Mouse (Mus musculus) cerebellum, adult 2 months (tissue): ENCODE data around the gene Fyn. TPM values are rescaled to one million over a fixed set of nuclear protein-coding genes. Genes with fewer than 3 reads are reported as not detected.

ENCODE experiments used
- DNase-seq, 2 experiments: peaks; one replicate each; pipeline ENCODE4 v3.0.0; 2021
- H3K27ac ChIP-seq: fragments of 200-500 bp; 2 replicates; pipeline ENCODE4 v1.5.1; 2012; ENCODE audit warnings: low read length, control low read depth, inconsistent platforms; ENCODE audit not compliant: insufficient read depth
- H3K27me3 ChIP-seq: fragments of 200-500 bp; 2 replicates; pipeline ENCODE4 v1.6.1; 2012; ENCODE audit warnings: inconsistent platforms, mild to moderate bottlenecking, low read length, moderate library complexity; ENCODE audit not compliant: control insufficient read depth, insufficient read depth
- H3K4me1 ChIP-seq: fragments of 200-500 bp; 2 replicates; pipeline ENCODE4 v1.6.1; 2011; ENCODE audit warnings: low read length; ENCODE audit not compliant: control insufficient read depth, insufficient read depth
- H3K4me3 ChIP-seq: fragments of 200-500 bp; replicated peaks from 2 replicates; pipeline ENCODE3; 2011; ENCODE audit warnings: mild to moderate bottlenecking, low read depth, low read length, control low read depth; ENCODE audit not compliant: insufficient read depth
- CTCF ChIP-seq: fragments of 200-500 bp; IDR thresholded peaks from 2 replicates; pipeline ENCODE4 v1.5.1; 2011; ENCODE audit warnings: low read depth, mild to moderate bottlenecking, control low read depth, low read length, moderate library complexity, borderline replicate concordance; ENCODE audit not compliant: insufficient read depth
- POLR2A ChIP-seq: fragments of 200-500 bp; IDR thresholded peaks from 2 replicates; pipeline ENCODE4 v1.6.1; 2011; ENCODE audit warnings: low read length, control low read depth, borderline replicate concordance; ENCODE audit not compliant: insufficient read depth
- WGBS: fragments of 180-500 bp; shearing (Covaris S2); methylation state at CpG from one replicate; pipeline ENCODE4 v1.1.7; 2018; 5-methylcytosine and 5-hydroxymethylcytosine counted together
- polyA plus RNA-seq: library from polyadenylated mRNA; depleted of rRNA; stranded (reverse); fragments of >200 nt; gene quantifications from 2 replicates; pipeline ENCODE4 v1.2.3, GENCODE M21; 2012

Gene Fyn
- polyA plus RNA-seq, 1 experiment: 104 TPM

- Histone ChIP-seq H3K27me3 (no peaks in the 10 kb centered on the region), H3K4me1 (peaks cover 3% of the 10 kb centered on the region; the same call in 1 of the 2 replicates), H3K4me3 (peak overlapping the region; percentile 58), H3K27ac (peak overlapping the region; percentile 98)
- TF ChIP-seq POLR2A (no peak), CTCF (no peak)
- peak; percentile 77 to 79 for DNase-seq
- under 1% methylated on average over 67 of the region's 68 CpGs for WGBS
These were observed 1.5 kb downstream of the Fyn start for GRCm38 (mm10) chr10:39369977-39370785.

DNA sequence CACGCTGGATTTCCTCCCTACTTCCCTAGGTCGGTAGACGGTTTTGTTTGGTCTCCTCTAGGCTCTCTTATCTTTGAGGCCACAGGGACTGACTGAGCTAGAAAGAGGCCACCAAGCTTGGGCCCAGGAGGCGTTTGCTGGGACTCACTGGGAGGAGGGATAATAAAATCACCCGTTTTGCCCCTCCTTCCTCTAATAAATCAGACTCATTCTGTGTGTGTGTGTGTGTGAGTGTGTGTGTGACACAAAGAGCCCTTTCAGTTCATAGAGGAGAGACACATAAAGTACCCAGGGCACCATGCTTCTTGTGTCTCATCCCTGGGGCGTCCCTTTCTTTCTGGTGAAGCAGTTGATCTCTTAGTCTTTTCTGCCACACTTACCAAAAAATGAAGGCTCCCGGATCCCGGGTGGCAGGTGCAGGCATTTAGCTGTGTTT is 2.1 kb downstream of the Fyn start:
- Histone ChIP-seq H3K4me3 (peak overlapping the region; percentile 58), H3K27ac (peak overlapping the region; percentile 54; the same call in 1 of the 2 replicates), H3K4me1 (peaks cover 3% of the 10 kb centered on the region; the same call in 1 of the 2 replicates), H3K27me3 (no peaks in the 10 kb centered on the region)
- TF ChIP-seq POLR2A (no peak), CTCF (no peak)
- WGBS: 2% methylated on average over 8 of the region's 8 CpGs
- peak; percentile 56 for DNase-seq

- WGBS: 44% methylated on average over 2 of the region's 2 CpGs
- peaks cover 3% of the 10 kb centered on the region; the same call in 1 of the 2 replicates for H3K4me1 ChIP-seq
These were observed 2.8 kb downstream of the Fyn start for GRCm38 (mm10) chr10:39371467-39371866.

DNA sequence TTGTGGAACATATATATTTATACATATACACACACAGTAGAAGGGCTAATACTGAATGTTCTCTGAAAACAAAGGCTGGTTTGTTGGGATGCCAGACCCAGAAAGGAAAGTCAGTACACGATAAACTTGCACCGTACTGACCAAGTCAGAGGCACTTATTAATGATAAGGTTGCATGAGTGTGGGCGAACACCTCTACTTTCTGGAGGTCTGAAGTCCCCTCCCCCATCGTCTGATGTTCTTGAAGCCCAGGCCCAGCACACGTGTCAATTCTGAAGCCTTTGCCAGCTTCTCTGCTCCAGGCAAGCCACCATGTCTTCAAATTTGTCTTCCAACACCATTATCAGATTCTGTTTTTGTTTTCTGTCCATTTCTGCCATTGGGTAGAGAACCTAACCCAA is 3.3 kb downstream of the Fyn start:
- H3K4me1 ChIP-seq: peaks cover 8% of the 10 kb centered on the region
- no peak overlapping the region for H3K4me3 ChIP-seq

More at GRCm38 (mm10) chr10:39371467-39371866, 2.8 kb downstream of the Fyn start:
- H3K27me3 ChIP-seq: no peaks in the 10 kb centered on the region
- H3K27ac ChIP-seq: 0 out of 2 replicates have a peak overlapping the region, but pooled peaks have one; percentile 58
- no peak for TF ChIP-seq CTCF
- no peak for TF ChIP-seq POLR2A
- DNase-seq: no peak
- peak overlapping the region; percentile 58 for H3K4me3 ChIP-seq

GRCm38 (mm10) chr10:39376676-39377075 is 8.0 kb downstream of the Fyn start:
- H3K4me1 ChIP-seq: peaks cover 30% of the 10 kb centered on the region

More for the DNA sequence above, 3.3 kb downstream of the Fyn start:
- WGBS: 67% methylated on average over 5 of the region's 5 CpGs
- no peaks in the 10 kb centered on the region for H3K27me3 ChIP-seq
- no peak for TF ChIP-seq POLR2A
- no peak for TF ChIP-seq CTCF
- H3K27ac ChIP-seq: no peak overlapping the region
- no peak for DNase-seq

GRCm38 (mm10) chr10:39377219-39377618 is 8.6 kb downstream of the Fyn start:
- Histone ChIP-seq H3K27ac (0 out of 2 replicates have a peak overlapping the region, but pooled peaks have one; percentile 27), H3K4me1 (peaks cover 30% of the 10 kb centered on the region), H3K4me3 (no peak overlapping the region), H3K27me3 (no peaks in the 10 kb centered on the region)
- TF ChIP-seq CTCF (no peak), POLR2A (no peak)
- DNase-seq: no peak
- 33% methylated on average over 5 of the region's 5 CpGs for WGBS

More at GRCm38 (mm10) chr10:39376676-39377075, 8.0 kb downstream of the Fyn start:
- H3K27ac ChIP-seq: no peak overlapping the region
- no peak for TF ChIP-seq CTCF
- TF ChIP-seq POLR2A: no peak
- 78% methylated on average over 9 of the region's 9 CpGs for WGBS
- H3K27me3 ChIP-seq: no peaks in the 10 kb centered on the region
- no peak for DNase-seq
- no peak overlapping the region for H3K4me3 ChIP-seq

DNA sequence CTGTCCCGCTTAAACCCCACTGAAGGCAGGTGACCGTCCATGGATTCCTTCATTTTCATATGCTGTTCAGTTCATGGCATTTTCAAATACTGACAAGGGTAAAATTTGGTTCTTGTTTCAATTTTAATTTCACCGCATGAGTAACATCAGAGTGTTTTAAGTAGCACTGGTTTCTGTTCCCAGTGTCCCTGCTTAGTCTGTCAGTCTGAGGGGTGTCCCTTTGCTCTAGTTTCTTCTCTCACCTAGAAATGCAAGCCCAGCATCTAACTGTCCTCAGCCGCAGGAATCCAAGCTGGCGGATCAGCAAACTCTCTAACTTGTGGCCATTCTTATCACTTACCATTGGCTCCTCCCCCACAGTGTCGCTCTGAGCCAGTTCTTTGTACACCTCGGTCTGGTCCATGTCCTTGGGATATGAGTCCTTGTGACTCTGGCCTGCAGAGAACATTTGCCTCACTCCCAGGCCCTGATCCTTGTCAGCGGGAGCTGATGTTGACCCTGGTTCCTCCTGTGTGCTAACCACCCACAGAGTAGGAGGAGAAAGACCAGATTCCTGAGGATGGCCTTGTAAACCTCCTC is 9.5 kb downstream of the Fyn start:
- H3K4me1 ChIP-seq: peaks cover 30% of the 10 kb centered on the region
- no peak overlapping the region for H3K27ac ChIP-seq
- no peak for TF ChIP-seq POLR2A
- TF ChIP-seq CTCF: no peak
- no peak for DNase-seq
- no peaks in the 10 kb centered on the region for H3K27me3 ChIP-seq
- WGBS: 85% methylated on average over 8 of the region's 8 CpGs
- H3K4me3 ChIP-seq: no peak overlapping the region

DNA sequence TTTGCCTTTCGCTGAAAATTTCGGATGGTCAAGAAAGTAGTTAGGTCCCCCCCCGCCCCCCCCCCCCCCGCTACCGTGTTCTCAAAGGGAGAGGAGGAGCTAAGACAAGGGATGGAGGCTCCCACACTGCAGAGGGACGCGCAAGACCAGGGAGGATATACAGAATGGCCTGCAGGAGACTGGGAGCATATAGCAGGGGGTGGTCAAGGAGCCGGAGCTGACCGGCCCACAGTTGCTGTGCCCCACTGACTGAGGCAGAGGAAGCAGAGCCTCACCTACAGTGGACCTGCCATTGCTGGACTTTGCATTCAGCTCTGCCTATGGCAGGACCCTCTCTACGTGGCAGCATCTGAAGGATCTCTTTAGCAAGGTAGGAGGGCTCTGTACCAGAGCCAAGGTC is 10.6 kb downstream of the Fyn start:
- Histone ChIP-seq H3K4me1 (peaks cover 27% of the 10 kb centered on the region), H3K27me3 (no peaks in the 10 kb centered on the region), H3K4me3 (no peak overlapping the region), H3K27ac (no peak overlapping the region)
- WGBS: 50% methylated on average over 10 of the region's 10 CpGs
- DNase-seq: no peak
- TF ChIP-seq POLR2A (no peak), CTCF (no peak)
